Comparison of ENCODE assay signal across 8 mouse cellular contexts in the genomic region with DNA sequence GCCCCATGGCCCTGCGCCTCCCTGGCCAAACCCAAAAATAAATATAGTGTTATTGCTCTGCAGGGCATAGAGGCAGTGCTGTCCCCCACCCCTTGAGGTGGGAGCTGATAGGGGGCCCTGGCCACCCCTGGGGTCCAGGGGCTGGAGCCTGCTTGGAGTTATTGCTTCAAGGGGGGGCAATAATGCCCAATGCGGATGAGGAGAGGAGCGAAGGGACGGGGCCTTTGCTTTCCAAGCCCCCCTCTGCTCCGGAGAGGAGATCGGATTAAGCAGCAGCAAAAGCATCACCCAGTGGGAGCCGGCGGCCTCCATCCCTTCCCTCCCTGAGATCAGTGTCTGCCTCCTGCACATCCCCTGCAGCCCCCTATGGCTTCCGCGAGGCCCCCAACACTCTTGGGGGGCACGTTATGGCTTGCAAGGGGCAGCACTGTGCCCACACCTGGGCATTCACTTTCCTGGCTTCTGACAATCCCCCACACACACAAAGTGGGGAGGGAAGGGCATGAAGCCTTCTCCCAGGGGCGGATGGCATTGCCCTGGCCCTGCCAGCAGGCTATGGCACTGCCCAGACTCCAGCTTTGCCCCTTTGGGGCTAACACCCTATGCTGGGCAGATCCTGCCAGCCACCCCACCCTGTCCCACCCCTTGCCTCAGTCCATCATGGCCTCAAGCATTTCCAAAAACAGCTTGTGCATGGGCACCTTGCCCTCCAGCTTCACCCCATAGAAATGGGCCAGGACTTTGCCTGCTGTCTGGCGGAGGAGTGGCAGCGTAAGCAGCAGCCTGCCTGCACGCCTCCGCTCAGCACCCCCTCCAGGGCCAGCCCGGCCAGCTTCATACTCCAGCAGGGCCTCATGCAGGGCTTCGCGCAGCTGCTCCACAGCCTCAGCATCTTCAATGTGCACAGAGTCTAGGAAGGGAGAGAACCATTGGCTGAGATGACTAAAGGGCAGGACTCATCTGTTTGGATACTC. TPM values are rescaled to one million over a fixed set of nuclear protein-coding genes. Genes with fewer than 3 reads are reported as not detected.
DNase-seq lines count a peak whose midpoint lies in the region; ATAC-seq and TF ChIP-seq lines count a peak whose summit lies in the region.

No protein-coding gene starts in this region.

- H3K4me1 ChIP-seq in kidney, postnatal 0 days (replicated peaks; ENCODE audit: insufficient read depth, low read length) = peaks cover 15% of the 10 kb centered on the region
- peaks cover 12% of the 10 kb centered on the region for H3K4me1 ChIP-seq in hindbrain, embryonic 11.5 days (replicated peaks; ENCODE audit: control insufficient read depth, insufficient read depth, low read length)
- H3K4me1 ChIP-seq in midbrain, embryonic 13.5 days (replicated peaks) = peaks cover 36% of the 10 kb centered on the region

- ATAC-seq in kidney, postnatal 0 days (replicated peaks; ENCODE audit: low FRiP score, low read depth) = no peak
- ATAC-seq in hindbrain, embryonic 11.5 days (ENCODE audit: low FRiP score) = no peak
- no peak for ATAC-seq in midbrain, embryonic 13.5 days

- peak overlapping the region; percentile 61 for H3K4me2 ChIP-seq in kidney, postnatal 0 days (ENCODE audit: low read length)
- H3K4me2 ChIP-seq in hindbrain, embryonic 11.5 days (replicated peaks; ENCODE audit: low read depth, low read length) = peak overlapping the region; percentile 17
- H3K4me2 ChIP-seq in midbrain, embryonic 13.5 days (replicated peaks) = peak overlapping the region; percentile 81

- 86% methylated on average over 19 of the region's 19 CpGs for WGBS in kidney, postnatal 0 days
- WGBS in hindbrain, embryonic 11.5 days = 90% methylated on average over 19 of the region's 19 CpGs
- 78% methylated on average over 19 of the region's 19 CpGs for WGBS in midbrain, embryonic 13.5 days

- no peak overlapping the region for H3K27ac ChIP-seq in kidney, postnatal 0 days
- H3K27ac ChIP-seq in hindbrain, embryonic 11.5 days (ENCODE audit: low read depth, low read length) = no peak overlapping the region
- H3K27ac ChIP-seq in midbrain, embryonic 13.5 days = no peak overlapping the region

- no peak overlapping the region for H3K4me3 ChIP-seq in kidney, postnatal 0 days (replicated peaks; ENCODE audit: low read depth, low read length)
- peak overlapping the region; percentile 20; the same call in 1 of the 2 replicates for H3K4me3 ChIP-seq in hindbrain, embryonic 11.5 days (ENCODE audit: low read depth, low read length)
- peak overlapping the region; percentile 11; the same call in 1 of the 2 replicates for H3K4me3 ChIP-seq in midbrain, embryonic 13.5 days (replicated peaks)

- no peak for DNase-seq in kidney, postnatal 0 days (ENCODE audit: low spot score)
- DNase-seq in kidney, adult 11 months = no peak
- peak; percentile 59 for DNase-seq in cerebellum, adult 9-10 months
- no peak for DNase-seq in hindbrain, embryonic 11.5 days (ENCODE audit: low spot score)
- DNase-seq in spleen, postnatal 10 days (ENCODE audit: low spot score in 2 of 2) = no peak
- no peak for DNase-seq in urinary bladder, postnatal 36 days (ENCODE audit: low spot score in 2 of 2)
- DNase-seq in embryo, embryonic 11 days = no peak

- H3K27me3 ChIP-seq in kidney, postnatal 0 days (ENCODE audit: insufficient read depth, low read length) = no peaks in the 10 kb centered on the region
- H3K27me3 ChIP-seq in hindbrain, embryonic 11.5 days (ENCODE audit: control insufficient read depth, insufficient read depth, low read length) = no peaks in the 10 kb centered on the region
- H3K27me3 ChIP-seq in midbrain, embryonic 13.5 days = no peaks in the 10 kb centered on the region

- no peak for TF ChIP-seq CTCF in kidney, postnatal 0 days (IDR thresholded peaks at IDR 0.05; ENCODE audit: low read depth)

- H3K36me3 ChIP-seq in kidney, postnatal 0 days (ENCODE audit: insufficient read depth, low read length) = peaks cover 32% of the 10 kb centered on the region
- H3K36me3 ChIP-seq in hindbrain, embryonic 11.5 days (ENCODE audit: control insufficient read depth, insufficient read depth, low read length) = peaks cover 13% of the 10 kb centered on the region
- peaks cover 46% of the 10 kb centered on the region for H3K36me3 ChIP-seq in midbrain, embryonic 13.5 days

- H3K9ac ChIP-seq in kidney, postnatal 0 days (ENCODE audit: low read depth, low read length) = 0 out of 2 replicates have a peak overlapping the region, but pooled peaks have one; percentile 18
- no peak overlapping the region for H3K9ac ChIP-seq in hindbrain, embryonic 11.5 days (ENCODE audit: low read depth, low read length)
- H3K9ac ChIP-seq in midbrain, embryonic 13.5 days (replicated peaks) = peak overlapping the region; percentile 48; the same call in 1 of the 2 replicates

- H3K9me3 ChIP-seq in kidney, postnatal 0 days (replicated peaks; ENCODE audit: low read length) = no peaks in the 10 kb centered on the region
- no peaks in the 10 kb centered on the region for H3K9me3 ChIP-seq in hindbrain, embryonic 11.5 days (ENCODE audit: control insufficient read depth, low read length)
- H3K9me3 ChIP-seq in midbrain, embryonic 13.5 days = no peaks in the 10 kb centered on the region

RNA-seq across cellular contexts. Expression of gene Prdx5, which starts 1.5 kb away (rescaled TPM):
- polyA plus RNA-seq in kidney, postnatal 0 days (2015; fragmentation: Nextera tagmentation; extraction: Ambion mirVana) = 822 and 884 TPM in 2 replicates
- polyA plus RNA-seq in hindbrain, embryonic 11.5 days (2014; fragmentation: Nextera tagmentation; extraction: Ambion mirVana) = 126 and 138 TPM in 2 replicates
- polyA plus RNA-seq in midbrain, embryonic 13.5 days (2015; fragmentation: Nextera tagmentation; extraction: Ambion mirVana) = 231 and 236 TPM in 2 replicates

RNA-seq across cellular contexts. Expression of gene Trmt112, which starts 1.9 kb away (rescaled TPM):
- 137 and 142 TPM in 2 replicates for polyA plus RNA-seq in kidney, postnatal 0 days (2015; fragmentation: Nextera tagmentation; extraction: Ambion mirVana)
- 142 and 147 TPM in 2 replicates for polyA plus RNA-seq in hindbrain, embryonic 11.5 days (2014; fragmentation: Nextera tagmentation; extraction: Ambion mirVana)
- 136 and 139 TPM in 2 replicates for polyA plus RNA-seq in midbrain, embryonic 13.5 days (2015; fragmentation: Nextera tagmentation; extraction: Ambion mirVana)

RNA-seq across cellular contexts. Expression of gene Esrra, which starts 10.2 kb away (rescaled TPM):
- 22.7 and 23.0 TPM in 2 replicates for polyA plus RNA-seq in kidney, postnatal 0 days (2015; fragmentation: Nextera tagmentation; extraction: Ambion mirVana)
- 4.1 and 5.0 TPM in 2 replicates for polyA plus RNA-seq in hindbrain, embryonic 11.5 days (2014; fragmentation: Nextera tagmentation; extraction: Ambion mirVana)
- polyA plus RNA-seq in midbrain, embryonic 13.5 days (2015; fragmentation: Nextera tagmentation; extraction: Ambion mirVana) = 14.5 and 18.3 TPM in 2 replicates

RNA-seq across cellular contexts. Expression of gene Catsperz, which starts 13.8 kb away (rescaled TPM):
- polyA plus RNA-seq in kidney, postnatal 0 days (2015; fragmentation: Nextera tagmentation; extraction: Ambion mirVana) = 3.9 and 4.0 TPM in 2 replicates
- polyA plus RNA-seq in hindbrain, embryonic 11.5 days (2014; fragmentation: Nextera tagmentation; extraction: Ambion mirVana) = 0.54 TPM in 1 of 2 replicates, not detected in the other
- 0.55 TPM in 1 of 2 replicates, not detected in the other for polyA plus RNA-seq in midbrain, embryonic 13.5 days (2015; fragmentation: Nextera tagmentation; extraction: Ambion mirVana)

RNA-seq across cellular contexts. Expression of gene Kcnk4, which starts 22.9 kb away (rescaled TPM):
- polyA plus RNA-seq in kidney, postnatal 0 days (2015; fragmentation: Nextera tagmentation; extraction: Ambion mirVana) = 0.46 and 0.69 TPM in 2 replicates
- polyA plus RNA-seq in hindbrain, embryonic 11.5 days (2014; fragmentation: Nextera tagmentation; extraction: Ambion mirVana) = 0.18 and 0.49 TPM in 2 replicates
- 0.28 and 0.79 TPM in 2 replicates for polyA plus RNA-seq in midbrain, embryonic 13.5 days (2015; fragmentation: Nextera tagmentation; extraction: Ambion mirVana)

Comparison
In these comparisons a context has a peak if more than half of its experiments do, and no peak if none do; other contexts are left out.
1. H3K4me2 ChIP-seq: peak in every context shown above with its lines; median percentile 81 in midbrain, embryonic 13.5 days; 61 in kidney, postnatal 0 days; 17 in hindbrain, embryonic 11.5 days.